Mouse (Mus musculus): ENCODE measurements around the gene Gm3298. TPM values are rescaled to one million over a fixed set of nuclear protein-coding genes. Genes with fewer than 3 reads are reported as not detected.
"Not testable (repeated sequence)": the region's sequence is repeated elsewhere in the genome, so short reads cannot be mapped to it uniquely, and the experiment has no call there.

The Gm3298 gene
- polyA plus RNA-seq (2016; fragmentation: Nextera tagmentation; extraction: Ambion mirVana), result not detected in 2 replicates

GRCm38 (mm10) chr14:5015591-5015990, at the start of gene Gm3298:
Gene Gm3298 (plus strand): TSS chr14:5015891.
- H3K27ac ChIP-seq (replicated peaks); H3K4me2 ChIP-seq (replicated peaks); H3K36me3 ChIP-seq; ATAC-seq (ENCODE audit: low FRiP score, low read depth); H3K4me1 ChIP-seq; H3K9me3 ChIP-seq; H3K27me3 ChIP-seq; H3K4me3 ChIP-seq; H3K9ac ChIP-seq (replicated peaks): not testable (repeated sequence)
- 100% methylated on average over 1 of the region's 2 CpGs for WGBS

- not testable (repeated sequence) for H3K4me1 ChIP-seq; H3K27ac ChIP-seq (replicated peaks); H3K9me3 ChIP-seq; ATAC-seq (ENCODE audit: low FRiP score, low read depth); H3K4me2 ChIP-seq (replicated peaks); H3K27me3 ChIP-seq; H3K4me3 ChIP-seq; H3K36me3 ChIP-seq; H3K9ac ChIP-seq (replicated peaks)
Observed at GRCm38 (mm10) chr14:4983635-4984034, 32.1 kb upstream of the Gm3298 start, which contains the start of gene Gm8297. Gene Gm8297 (plus strand): TSS chr14:4983935.

- not testable (repeated sequence) for H3K9ac ChIP-seq (replicated peaks); H3K4me1 ChIP-seq; ATAC-seq (ENCODE audit: low FRiP score, low read depth); H3K27me3 ChIP-seq; H3K4me2 ChIP-seq (replicated peaks); H3K27ac ChIP-seq (replicated peaks); H3K36me3 ChIP-seq; H3K9me3 ChIP-seq; H3K4me3 ChIP-seq
- no CpG with 5 or more reads among the region's 3 CpGs for WGBS
Observed at GRCm38 (mm10) chr14:5050329-5050728, 34.6 kb downstream of the Gm3298 start, which contains the start of gene 4930555G01Rik. Gene 4930555G01Rik (plus strand): TSS chr14:5050629.

Other genes starting within 250 kb of the Gm3298 start
- gene Gm9602, start 239.6 kb upstream of the Gm3298 start, polyA plus RNA-seq (2016; fragmentation: Nextera tagmentation; extraction: Ambion mirVana), result not detected in 2 replicates
- not detected in 2 replicates for gene Gm3269, start 177.8 kb upstream of the Gm3298 start, polyA plus RNA-seq (2016; fragmentation: Nextera tagmentation; extraction: Ambion mirVana)
- gene Gm3264, start 160.3 kb upstream of the Gm3298 start, polyA plus RNA-seq (2016; fragmentation: Nextera tagmentation; extraction: Ambion mirVana), result 0.60 and 1.9 TPM in 2 replicates
- gene Gm3278, start 123.5 kb upstream of the Gm3298 start, polyA plus RNA-seq (2016; fragmentation: Nextera tagmentation; extraction: Ambion mirVana), result not detected in 2 replicates
- gene Gm8297, start 32.0 kb upstream of the Gm3298 start, polyA plus RNA-seq (2016; fragmentation: Nextera tagmentation; extraction: Ambion mirVana), result not detected in 2 replicates
- not detected in 2 replicates for gene 4930555G01Rik, start 34.7 kb downstream of the Gm3298 start, polyA plus RNA-seq (2016; fragmentation: Nextera tagmentation; extraction: Ambion mirVana)
- 3.0 and 3.5 TPM in 2 replicates for gene Gm8281, start 55.1 kb downstream of the Gm3298 start, polyA plus RNA-seq (2016; fragmentation: Nextera tagmentation; extraction: Ambion mirVana)
- gene Gm8279, start 115.6 kb downstream of the Gm3298 start, polyA plus RNA-seq (2016; fragmentation: Nextera tagmentation; extraction: Ambion mirVana), result not detected in 2 replicates
- gene Gm3317, start 148.6 kb downstream of the Gm3298 start, polyA plus RNA-seq (2016; fragmentation: Nextera tagmentation; extraction: Ambion mirVana), result not detected in 2 replicates
- gene Gm8271, start 169.9 kb downstream of the Gm3298 start, polyA plus RNA-seq (2016; fragmentation: Nextera tagmentation; extraction: Ambion mirVana), result not detected in 2 replicates
- gene Gm3526, start 244.7 kb downstream of the Gm3298 start, polyA plus RNA-seq (2016; fragmentation: Nextera tagmentation; extraction: Ambion mirVana), result not detected in 2 replicates